ENCODE assay signal across 12 mouse cellular contexts in the genomic region with DNA sequence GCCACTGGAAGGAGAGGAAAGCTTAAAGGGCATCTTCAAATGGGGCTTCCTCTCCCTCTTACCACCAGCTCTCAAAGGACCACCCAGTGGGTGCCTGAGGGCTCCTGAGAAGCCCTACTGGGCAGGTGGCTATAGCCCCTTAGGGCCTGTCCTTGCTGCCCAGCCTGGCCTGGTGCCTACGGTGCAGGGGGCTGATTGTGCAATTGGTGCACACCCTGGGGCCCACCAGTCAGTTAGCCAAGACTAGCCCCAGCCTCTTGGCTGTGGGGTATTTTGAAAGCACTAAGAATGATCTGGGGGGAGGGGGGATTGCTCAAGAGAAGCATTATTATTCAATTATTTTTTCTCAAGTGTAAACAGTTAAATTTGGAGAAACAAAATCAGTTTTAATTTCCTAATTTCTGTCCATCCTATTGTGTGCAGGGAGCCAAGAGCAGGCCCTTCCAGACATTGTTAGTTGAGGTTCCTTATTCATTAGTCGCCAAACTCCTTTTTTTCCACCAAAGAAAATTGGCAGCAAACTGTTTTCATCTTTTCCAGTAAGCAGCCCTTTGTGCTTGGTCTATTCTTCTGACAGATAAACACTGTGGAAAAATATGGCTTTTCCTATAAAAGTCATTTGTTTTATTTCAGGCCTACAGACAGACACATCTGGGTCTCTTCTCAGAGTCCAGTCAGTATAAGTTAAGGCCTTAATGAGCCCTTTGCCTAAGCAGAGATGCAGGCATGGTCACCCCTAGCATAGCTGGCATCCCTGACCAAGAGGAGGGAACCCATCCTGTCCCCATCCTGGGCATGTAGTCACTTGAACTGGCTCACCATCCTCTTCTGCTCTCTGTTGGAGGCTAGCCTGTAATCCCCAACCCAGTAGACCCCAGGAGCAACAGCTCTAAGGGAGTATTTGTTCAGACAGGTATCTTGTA. TPM values are rescaled to one million over a fixed set of nuclear protein-coding genes. Genes with fewer than 3 reads are reported as not detected.
DNase-seq lines count a peak whose midpoint lies in the region; ATAC-seq and TF ChIP-seq lines count a peak whose summit lies in the region.
"Had no signal": no experiment of that assay in that cellular context is flagged by ENCODE, and none has a peak within 500 bp of the region (broad histone marks: within the 10 kb centered on the region; RNA-seq: fewer than 3 reads in every experiment).

No protein-coding gene starts in this region.

- no peak overlapping the region for H3K9ac ChIP-seq in forebrain, postnatal 0 days
- H3K9ac ChIP-seq in liver, embryonic 16.5 days (ENCODE audit: low read depth, low read length), result no peak overlapping the region
- no peak overlapping the region for H3K9ac ChIP-seq in liver, embryonic 11.5 days (ENCODE audit: low read depth, low read length)
- H3K9ac ChIP-seq in embryonic facial prominence, embryonic 12.5 days, result no peak overlapping the region
- H3K9ac ChIP-seq: liver, embryonic 13.5 days had no signal

- H3K9me3 ChIP-seq in forebrain, embryonic 10.5 days, result no peaks in the 10 kb centered on the region
- H3K9me3 ChIP-seq in forebrain, postnatal 0 days (ENCODE audit: low read length), result no peaks in the 10 kb centered on the region
- no peaks in the 10 kb centered on the region for H3K9me3 ChIP-seq in liver, embryonic 16.5 days (replicated peaks; ENCODE audit: control insufficient read depth, low read length)
- H3K9me3 ChIP-seq in liver, embryonic 11.5 days (ENCODE audit: control insufficient read depth, low read length), result no peaks in the 10 kb centered on the region
- H3K9me3 ChIP-seq in embryonic facial prominence, embryonic 12.5 days, result no peaks in the 10 kb centered on the region
- H3K9me3 ChIP-seq: liver, embryonic 13.5 days had no signal

- no peak for ATAC-seq in forebrain, postnatal 0 days
- peak; percentile 32; the same call in 1 of the 2 replicates for ATAC-seq in liver, embryonic 16.5 days (ENCODE audit: low read depth)
- ATAC-seq in liver, embryonic 11.5 days (replicated peaks; ENCODE audit: low FRiP score), result no peak
- ATAC-seq in embryonic facial prominence, embryonic 12.5 days (ENCODE audit: insufficient number of reproducible peaks, insufficient read depth, low FRiP score, low TSS enrichment), result 0 out of 2 replicates have a peak, but pooled peaks have one; percentile 23
- ATAC-seq: forebrain, embryonic 14.5 days had no signal

- peaks cover 89% of the 10 kb centered on the region for H3K36me3 ChIP-seq in forebrain, embryonic 10.5 days (replicated peaks)
- peaks cover 31% of the 10 kb centered on the region for H3K36me3 ChIP-seq in forebrain, postnatal 0 days (ENCODE audit: insufficient read depth)
- peaks cover 32% of the 10 kb centered on the region for H3K36me3 ChIP-seq in liver, embryonic 16.5 days (ENCODE audit: control insufficient read depth, insufficient read depth)
- peaks cover 17% of the 10 kb centered on the region for H3K36me3 ChIP-seq in liver, embryonic 11.5 days (ENCODE audit: control insufficient read depth, insufficient read depth, low read length)
- peaks cover 62% of the 10 kb centered on the region for H3K36me3 ChIP-seq in embryonic facial prominence, embryonic 12.5 days

- peaks cover 17% of the 10 kb centered on the region for H3K4me1 ChIP-seq in forebrain, embryonic 10.5 days
- no peaks in the 10 kb centered on the region for H3K4me1 ChIP-seq in forebrain, postnatal 0 days (ENCODE audit: insufficient read depth)
- H3K4me1 ChIP-seq in liver, embryonic 16.5 days (ENCODE audit: control insufficient read depth, low read depth, low read length), result peaks cover 6% of the 10 kb centered on the region
- H3K4me1 ChIP-seq in liver, embryonic 11.5 days (replicated peaks; ENCODE audit: control insufficient read depth, insufficient read depth, low read length), result no peaks in the 10 kb centered on the region
- H3K4me1 ChIP-seq in embryonic facial prominence, embryonic 12.5 days, result peaks cover 14% of the 10 kb centered on the region

- no peak for DNase-seq in forebrain, embryonic 10.5 days (ENCODE audit: extremely low spot score, low spot score)
- DNase-seq in forebrain, postnatal 0 days, result no peak
- no peak for DNase-seq in liver, embryonic 11.5 days (ENCODE audit: low spot score)
- DNase-seq in lung, postnatal 25 days (ENCODE audit: low spot score), result peak; percentile 33
- DNase-seq in layer of hippocampus, postnatal 25 days (ENCODE audit: extremely low spot score in 1 of 2, low spot score in 1 of 2), result no peak
- DNase-seq in right cerebral cortex, postnatal 36 days (ENCODE audit: low spot score in 2 of 2), result no peak
- DNase-seq: kidney, adult 8-10 months; layer of hippocampus, postnatal 36 days; liver, embryonic 13.5 days had no signal

- H3K4me2 ChIP-seq in forebrain, postnatal 0 days (ENCODE audit: low read depth), result no peak overlapping the region
- no peak overlapping the region for H3K4me2 ChIP-seq in liver, embryonic 16.5 days (ENCODE audit: low read depth, low read length)
- no peak overlapping the region for H3K4me2 ChIP-seq in liver, embryonic 11.5 days
- H3K4me2 ChIP-seq in embryonic facial prominence, embryonic 12.5 days (replicated peaks), result no peak overlapping the region
- H3K4me2 ChIP-seq: liver, embryonic 13.5 days had no signal

- H3K27me3 ChIP-seq in forebrain, embryonic 10.5 days (ENCODE audit: poor library complexity, severe bottlenecking), result no peaks in the 10 kb centered on the region
- H3K27me3 ChIP-seq in forebrain, postnatal 0 days (ENCODE audit: insufficient read depth, low read length), result no peaks in the 10 kb centered on the region
- no peaks in the 10 kb centered on the region for H3K27me3 ChIP-seq in liver, embryonic 16.5 days (ENCODE audit: control insufficient read depth, insufficient read depth, low read depth, low read length)
- H3K27me3 ChIP-seq in liver, embryonic 11.5 days (replicated peaks; ENCODE audit: control insufficient read depth, insufficient read depth, low read length), result no peaks in the 10 kb centered on the region
- H3K27me3 ChIP-seq in embryonic facial prominence, embryonic 12.5 days, result no peaks in the 10 kb centered on the region
- H3K27me3 ChIP-seq: liver, embryonic 13.5 days had no signal

- no peak for TF ChIP-seq CTCF in forebrain, postnatal 0 days (IDR thresholded peaks at IDR 0.05; ENCODE audit: low read depth)

- 86% methylated on average over 2 of the region's 2 CpGs for WGBS in forebrain, embryonic 10.5 days
- 51% methylated on average over 2 of the region's 2 CpGs for WGBS in forebrain, postnatal 0 days
- WGBS in liver, embryonic 16.5 days (ENCODE audit: insufficient replicate concordance), result 73% methylated on average over 2 of the region's 2 CpGs
- 71% methylated on average over 2 of the region's 2 CpGs for WGBS in liver, embryonic 11.5 days
- 74% methylated on average over 2 of the region's 2 CpGs for whole genome bisulfite sequencing in embryonic facial prominence, embryonic 12.5 days

- H3K27ac ChIP-seq in forebrain, embryonic 10.5 days, result peak overlapping the region; percentile 62; the same call in 1 of the 2 replicates
- no peak overlapping the region for H3K27ac ChIP-seq in forebrain, postnatal 0 days (ENCODE audit: low read depth, low read length)
- H3K27ac ChIP-seq in liver, embryonic 16.5 days (ENCODE audit: low read length), result no peak overlapping the region
- H3K27ac ChIP-seq in liver, embryonic 11.5 days (ENCODE audit: low read depth, low read length), result no peak overlapping the region
- no peak overlapping the region for H3K27ac ChIP-seq in embryonic facial prominence, embryonic 12.5 days
- H3K27ac ChIP-seq: liver, embryonic 13.5 days had no signal

- no peak overlapping the region for H3K4me3 ChIP-seq in forebrain, embryonic 10.5 days
- H3K4me3 ChIP-seq in forebrain, postnatal 0 days (ENCODE audit: low read depth, low read length), result no peak overlapping the region
- H3K4me3 ChIP-seq in liver, embryonic 16.5 days (ENCODE audit: low read depth, low read length), result no peak overlapping the region
- H3K4me3 ChIP-seq in liver, embryonic 11.5 days (ENCODE audit: low read depth, low read length), result no peak overlapping the region
- no peak overlapping the region for H3K4me3 ChIP-seq in embryonic facial prominence, embryonic 12.5 days
- H3K4me3 ChIP-seq: liver, embryonic 13.5 days had no signal

RNA-seq across cellular contexts. Expression of a gene that starts 14.8 kb away (rescaled TPM):
- 45.0 and 46.3 TPM in 2 replicates for polyA plus RNA-seq in forebrain, embryonic 10.5 days (2016; fragmentation: Nextera tagmentation; extraction: Ambion mirVana)
- 16.5 and 23.2 TPM in 2 replicates for total RNA-seq in forebrain, postnatal 0 days (2014; rRNA removed)
- 8.5 and 14.5 TPM in 2 replicates for polyA plus RNA-seq in forebrain, postnatal 0 days (2015; fragmentation: Nextera tagmentation; extraction: Ambion mirVana)
- polyA plus RNA-seq in liver, embryonic 16.5 days (2015; fragmentation: Nextera tagmentation; extraction: Ambion mirVana), result 21.4 and 22.4 TPM in 2 replicates
- 25.6 and 26.2 TPM in 2 replicates for polyA plus RNA-seq in liver, embryonic 11.5 days (2014; fragmentation: Nextera tagmentation; extraction: Ambion mirVana)
- 49.9 and 55.8 TPM in 2 replicates for polyA plus RNA-seq in embryonic facial prominence, embryonic 12.5 days (2016; fragmentation: Nextera tagmentation; extraction: Ambion mirVana)
- 10 to 100 TPM; 26.1 to 27.7 TPM for total RNA-seq in layer of hippocampus, postnatal 25 days (2021)

Comparison
In these comparisons a context has a peak if more than half of its experiments do, and no peak if none do; other contexts are left out.
1. ATAC-seq: peak in liver, embryonic 16.5 days (single experiment) and embryonic facial prominence, embryonic 12.5 days (single experiment); none in forebrain, postnatal 0 days (single experiment) and liver, embryonic 11.5 days (single experiment).